Mouse (Mus musculus): Measurements from ENCODE around the gene Tuba1c.

The Tuba1c gene

DNA sequence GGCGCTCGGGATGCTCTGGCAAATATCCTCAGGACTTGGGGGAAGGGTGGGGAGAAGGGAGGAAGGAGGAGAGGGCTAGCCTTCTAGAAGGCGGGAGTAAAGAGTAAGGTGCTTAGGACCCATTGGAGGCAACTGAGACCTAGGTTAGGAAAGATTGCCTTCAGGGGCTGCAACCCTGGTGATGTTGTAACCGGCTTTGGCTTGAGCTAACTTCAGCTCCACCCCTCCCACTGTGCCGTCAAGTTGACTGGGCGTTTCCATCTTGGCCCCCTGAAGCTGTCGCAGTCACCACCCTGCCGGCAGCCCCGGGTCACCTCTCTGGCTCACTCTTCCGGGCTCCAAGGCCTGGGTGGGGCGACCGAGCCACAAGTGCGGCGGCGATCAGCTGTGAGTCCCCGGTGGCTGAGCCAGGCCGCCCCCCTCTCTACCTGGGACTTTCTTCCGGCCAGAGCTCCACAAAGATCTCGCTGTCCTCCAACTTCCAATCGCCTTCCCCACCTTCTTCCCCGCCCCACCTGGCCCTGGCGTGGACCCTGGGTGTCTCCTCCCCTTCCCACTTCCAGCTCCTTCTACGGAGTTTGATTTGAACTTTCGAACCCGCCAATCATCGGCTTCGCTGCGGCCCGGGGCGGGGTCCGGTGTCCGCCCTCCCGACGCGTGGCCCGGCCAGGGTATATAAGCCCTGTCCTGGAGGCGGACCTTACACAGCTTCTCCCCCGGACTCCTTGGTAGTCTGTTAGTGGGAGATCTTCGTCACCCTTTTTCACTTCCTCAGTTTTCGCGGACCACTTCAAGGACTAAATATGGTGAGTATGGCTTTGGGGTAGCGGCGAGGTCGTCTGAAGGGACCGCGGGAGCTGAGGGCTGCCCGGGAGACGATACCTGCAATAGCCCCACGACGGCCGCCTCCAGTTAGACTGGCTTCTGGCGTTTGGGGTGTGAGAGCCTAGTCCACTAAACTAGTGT lies at the start of gene Tuba1c:
Gene Tuba1c (plus strand): TSS at position 273 of the 966 bp plus-strand sequence.
- no peaks in the 10 kb centered on the region for H3K27me3 ChIP-seq (ENCODE audit: control insufficient read depth, insufficient read depth, low read length, poor library complexity, severe bottlenecking)
- H3K36me3 ChIP-seq (ENCODE audit: control insufficient read depth, insufficient read depth, low read length, poor library complexity, severe bottlenecking) = peaks cover 2% of the 10 kb centered on the region
- DNase-seq (ENCODE audit: low read depth, low spot score) = peak; percentile 97

DNA sequence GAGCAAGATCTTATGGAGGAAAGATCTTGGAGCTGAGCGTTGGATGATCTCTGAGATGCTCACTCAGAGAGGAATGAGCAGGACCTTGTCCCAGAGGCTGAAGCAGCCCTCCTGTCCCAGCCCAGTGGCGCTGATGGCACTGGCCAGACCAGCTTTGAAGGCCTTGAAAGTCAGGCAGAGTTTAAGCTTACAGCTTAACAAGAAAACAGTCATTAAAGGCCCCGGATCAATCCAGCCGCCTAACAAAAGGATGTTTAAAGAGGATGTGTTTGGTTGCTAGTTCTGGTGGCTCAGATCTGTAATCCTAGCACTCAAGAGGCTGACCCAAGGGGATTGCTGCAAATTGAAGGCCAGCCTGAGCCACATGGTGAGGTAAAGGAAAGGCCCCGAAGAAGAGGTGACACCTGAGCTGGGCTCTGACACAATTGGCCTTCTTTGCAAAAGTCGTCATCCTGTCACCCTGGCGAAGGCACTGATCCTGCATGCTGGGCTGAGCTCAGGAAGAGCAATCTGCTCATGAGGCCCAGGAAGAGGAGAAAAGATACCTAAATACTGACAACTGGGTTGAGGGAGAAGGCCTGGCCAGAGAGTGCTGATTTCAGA lies 49.6 kb upstream of the Tuba1c start:
- Histone ChIP-seq H3K36me3 (ENCODE audit: control insufficient read depth, insufficient read depth, low read length, poor library complexity, severe bottlenecking) (no peaks in the 10 kb centered on the region), H3K27me3 (ENCODE audit: control insufficient read depth, insufficient read depth, low read length, poor library complexity, severe bottlenecking) (no peaks in the 10 kb centered on the region)
- DNase-seq (ENCODE audit: low read depth, low spot score) = no peak

GRCm38 (mm10) chr15:98982100-98982499 lies 47.6 kb upstream of the Tuba1c start:
- Histone ChIP-seq H3K36me3 (ENCODE audit: control insufficient read depth, insufficient read depth, low read length, poor library complexity, severe bottlenecking) (no peaks in the 10 kb centered on the region), H3K27me3 (ENCODE audit: control insufficient read depth, insufficient read depth, low read length, poor library complexity, severe bottlenecking) (no peaks in the 10 kb centered on the region)
- no peak for DNase-seq (ENCODE audit: low read depth, low spot score)

DNA sequence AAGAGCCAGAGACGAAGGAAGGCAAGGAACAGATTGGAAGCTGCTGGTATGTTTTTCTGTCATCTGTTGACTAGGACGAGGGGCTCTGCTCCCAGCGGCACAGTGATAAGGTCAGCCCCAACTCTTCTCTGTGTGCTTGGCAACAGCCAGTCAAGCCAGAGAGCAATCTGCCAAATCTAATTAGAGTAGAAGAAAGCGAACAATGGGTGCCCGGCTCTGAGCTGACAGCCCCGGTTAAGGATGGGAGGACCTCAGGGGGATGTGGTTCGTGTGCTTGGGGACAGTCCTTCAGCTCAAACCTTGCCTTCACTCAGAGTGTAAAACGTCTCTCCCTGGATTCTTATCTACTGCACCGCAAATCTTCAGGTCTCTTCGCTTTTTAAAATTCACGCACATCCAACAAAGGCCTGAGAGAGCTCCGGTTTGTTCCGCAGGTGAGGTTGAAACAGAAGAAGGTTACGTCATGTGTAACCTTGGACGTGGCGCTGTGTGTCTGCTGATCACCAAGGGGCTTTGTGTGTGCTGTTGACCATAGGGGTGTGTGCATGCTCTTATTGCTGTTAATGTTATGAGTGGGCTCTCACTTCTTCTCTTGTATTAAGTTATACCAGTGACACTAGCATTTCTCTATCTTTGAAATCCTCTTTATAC lies 46.1 kb upstream of the Tuba1c start:
- DNase-seq (ENCODE audit: low read depth, low spot score) = no peak
- no peaks in the 10 kb centered on the region for H3K27me3 ChIP-seq (ENCODE audit: control insufficient read depth, insufficient read depth, low read length, poor library complexity, severe bottlenecking)
- H3K36me3 ChIP-seq (ENCODE audit: control insufficient read depth, insufficient read depth, low read length, poor library complexity, severe bottlenecking) = no peaks in the 10 kb centered on the region

- no peak for DNase-seq (ENCODE audit: low read depth, low spot score)
- Histone ChIP-seq H3K36me3 (ENCODE audit: control insufficient read depth, insufficient read depth, low read length, poor library complexity, severe bottlenecking) (no peaks in the 10 kb centered on the region), H3K27me3 (ENCODE audit: control insufficient read depth, insufficient read depth, low read length, poor library complexity, severe bottlenecking) (no peaks in the 10 kb centered on the region)
These were observed 45.0 kb upstream of the Tuba1c start for GRCm38 (mm10) chr15:98984681-98985080.

- H3K36me3 ChIP-seq (ENCODE audit: control insufficient read depth, insufficient read depth, low read length, poor library complexity, severe bottlenecking) = no peaks in the 10 kb centered on the region
- no peaks in the 10 kb centered on the region for H3K27me3 ChIP-seq (ENCODE audit: control insufficient read depth, insufficient read depth, low read length, poor library complexity, severe bottlenecking)
- peak; percentile 92 for DNase-seq (ENCODE audit: low read depth, low spot score)
These were observed 44.3 kb upstream of the Tuba1c start for GRCm38 (mm10) chr15:98985240-98985981.

DNA sequence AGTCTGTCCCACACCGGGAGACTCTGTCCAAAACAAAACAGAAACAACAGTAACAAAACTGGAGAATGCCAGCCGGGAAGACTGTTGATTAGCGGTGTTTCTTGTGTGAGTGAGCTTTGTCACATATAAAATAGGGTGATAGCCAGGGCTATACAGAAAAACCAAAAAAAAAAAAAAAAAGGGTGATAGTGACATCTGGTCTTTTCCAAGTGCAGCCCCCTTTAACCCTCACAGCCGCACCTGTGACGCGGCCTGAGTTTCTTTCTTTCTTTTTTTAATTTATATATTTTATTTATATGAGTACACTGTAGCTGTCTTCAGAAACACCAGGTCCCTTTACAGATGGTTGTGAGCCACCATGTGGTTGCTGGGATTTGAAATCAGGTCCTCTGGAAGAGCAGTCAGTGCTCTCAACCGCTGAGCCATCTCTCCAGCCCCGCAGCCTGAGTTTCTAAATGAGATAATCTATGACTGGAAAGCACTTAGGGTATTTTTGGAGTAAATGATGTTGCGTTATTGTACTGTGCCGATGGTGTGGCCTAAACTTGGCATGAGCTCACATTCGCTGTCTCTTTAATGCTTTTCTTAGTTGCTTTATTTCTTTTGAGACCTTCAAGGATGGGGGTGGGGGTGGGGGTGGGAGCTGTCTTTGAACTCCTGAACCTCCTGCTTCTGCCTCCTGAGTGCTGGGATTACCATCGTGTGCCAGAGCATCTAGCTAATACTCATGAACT lies 43.5 kb upstream of the Tuba1c start:
- no peaks in the 10 kb centered on the region for H3K36me3 ChIP-seq (ENCODE audit: control insufficient read depth, insufficient read depth, low read length, poor library complexity, severe bottlenecking)
- no peaks in the 10 kb centered on the region for H3K27me3 ChIP-seq (ENCODE audit: control insufficient read depth, insufficient read depth, low read length, poor library complexity, severe bottlenecking)
- DNase-seq (ENCODE audit: low read depth, low spot score) = no peak

DNA sequence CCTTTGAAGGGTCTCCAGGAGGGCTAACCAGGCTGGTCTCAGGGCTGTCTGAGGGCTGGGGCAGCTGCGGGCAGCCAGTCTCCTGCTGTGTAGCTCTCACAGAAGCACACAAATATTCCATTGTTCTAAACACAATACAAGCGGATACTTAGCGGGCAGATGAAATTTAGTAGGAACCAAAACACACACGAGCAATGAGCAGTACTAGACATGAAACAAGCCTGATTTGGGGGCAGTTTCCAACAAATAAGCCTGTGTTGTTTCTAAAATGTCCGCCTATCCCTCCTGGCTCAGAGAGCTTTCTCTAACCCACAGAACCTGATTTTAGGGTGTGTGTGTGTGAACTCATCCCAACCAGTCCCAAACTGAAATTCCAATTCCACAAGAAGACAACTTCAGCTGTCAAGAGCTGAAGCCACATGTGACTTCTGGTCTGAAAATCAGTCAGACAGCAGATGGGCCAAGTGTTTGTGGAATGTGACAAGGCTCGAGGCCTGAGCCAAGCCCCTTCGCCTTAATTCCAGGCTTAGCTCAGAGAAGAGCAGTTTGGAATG lies 42.5 kb upstream of the Tuba1c start:
- no peak for DNase-seq (ENCODE audit: low read depth, low spot score)
- no peaks in the 10 kb centered on the region for H3K36me3 ChIP-seq (ENCODE audit: control insufficient read depth, insufficient read depth, low read length, poor library complexity, severe bottlenecking)
- no peaks in the 10 kb centered on the region for H3K27me3 ChIP-seq (ENCODE audit: control insufficient read depth, insufficient read depth, low read length, poor library complexity, severe bottlenecking)

DNA sequence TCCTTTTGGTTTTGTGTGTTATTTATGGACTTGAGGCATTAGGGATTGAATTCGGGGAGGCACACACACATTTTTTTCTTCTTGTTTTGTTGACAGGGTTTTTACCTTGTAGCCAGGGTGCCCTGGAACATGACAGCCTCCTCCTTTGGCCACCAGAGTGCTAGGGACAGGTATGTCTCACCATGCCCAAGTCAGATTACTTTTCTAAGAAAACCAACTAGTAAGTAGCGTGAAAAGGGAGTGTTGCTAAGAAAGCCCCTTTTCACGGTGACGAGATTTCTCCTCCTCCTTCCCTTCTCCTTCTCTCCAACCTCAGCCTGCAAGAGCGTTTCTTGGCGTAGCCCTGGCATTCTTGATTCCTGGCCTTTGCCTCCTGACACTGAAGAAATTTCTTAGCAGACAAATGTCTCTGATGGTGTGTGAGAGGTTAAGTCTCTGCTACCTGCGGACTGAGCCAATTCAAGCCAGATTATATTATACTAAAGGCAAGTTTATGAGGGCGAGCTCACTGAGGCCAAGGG lies 42.0 kb upstream of the Tuba1c start:
- Histone ChIP-seq H3K36me3 (ENCODE audit: control insufficient read depth, insufficient read depth, low read length, poor library complexity, severe bottlenecking) (no peaks in the 10 kb centered on the region), H3K27me3 (ENCODE audit: control insufficient read depth, insufficient read depth, low read length, poor library complexity, severe bottlenecking) (no peaks in the 10 kb centered on the region)
- no peak for DNase-seq (ENCODE audit: low read depth, low spot score)

DNA sequence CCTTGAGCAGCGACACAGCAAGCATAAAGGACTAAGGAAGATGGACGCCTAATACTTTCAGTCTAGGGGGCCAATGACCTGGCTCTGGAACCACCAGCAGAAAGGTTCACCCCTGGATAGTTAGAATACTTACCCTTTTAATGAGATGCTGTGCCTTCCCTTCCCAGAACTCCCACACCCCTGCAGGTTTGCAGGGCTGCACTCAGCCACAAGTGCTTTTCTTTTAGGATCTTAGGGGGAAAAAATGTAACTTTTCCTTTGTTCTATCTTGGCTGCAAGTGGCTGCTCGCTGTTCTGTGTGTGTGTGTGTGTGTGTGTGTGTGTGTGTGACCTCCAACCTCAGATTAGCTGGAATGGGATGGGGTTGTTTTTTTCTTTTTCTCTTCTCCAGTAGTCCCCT lies 40.9 kb upstream of the Tuba1c start:
- DNase-seq (ENCODE audit: low read depth, low spot score) = no peak

GRCm38 (mm10) chr15:98989701-98990430 lies 39.8 kb upstream of the Tuba1c start:
- Histone ChIP-seq H3K27me3 (ENCODE audit: control insufficient read depth, insufficient read depth, low read length, poor library complexity, severe bottlenecking) (no peaks in the 10 kb centered on the region), H3K36me3 (ENCODE audit: control insufficient read depth, insufficient read depth, low read length, poor library complexity, severe bottlenecking) (no peaks in the 10 kb centered on the region)
- DNase-seq (ENCODE audit: low read depth, low spot score) = no peak

More for the DNA sequence above, 40.9 kb upstream of the Tuba1c start:
- Histone ChIP-seq H3K27me3 (ENCODE audit: control insufficient read depth, insufficient read depth, low read length, poor library complexity, severe bottlenecking) (no peaks in the 10 kb centered on the region), H3K36me3 (ENCODE audit: control insufficient read depth, insufficient read depth, low read length, poor library complexity, severe bottlenecking) (no peaks in the 10 kb centered on the region)

GRCm38 (mm10) chr15:98990669-98991539 lies 38.8 kb upstream of the Tuba1c start:
- Histone ChIP-seq H3K27me3 (ENCODE audit: control insufficient read depth, insufficient read depth, low read length, poor library complexity, severe bottlenecking) (no peaks in the 10 kb centered on the region), H3K36me3 (ENCODE audit: control insufficient read depth, insufficient read depth, low read length, poor library complexity, severe bottlenecking) (no peaks in the 10 kb centered on the region)
- no peak for DNase-seq (ENCODE audit: low read depth, low spot score)
